Mouse (Mus musculus) gastrocnemius, postnatal 4 days (tissue): ENCODE data around the gene Pitpnm1. TPM values are rescaled to one million over a fixed set of nuclear protein-coding genes. Genes with fewer than 3 reads are reported as not detected.
"Not testable (repeated sequence)": the region's sequence is repeated elsewhere in the genome, so short reads cannot be mapped to it uniquely, and the experiment has no call there.

Experiments
- DNase-seq, 2 experiments: peaks; one replicate each; pipeline ENCODE4 v3.0.0; 2021 to 2022; ENCODE audit warnings: low spot score in 2 of 2, mixed read lengths in 2 of 2
- long read RNA-seq, 2 experiments: library from polyadenylated mRNA; stranded (forward); transcript quantifications; one replicate each; pipeline ENCODE4 v2.0.0; 2021
- total RNA-seq, 2 experiments: library from RNA; stranded (reverse); gene quantifications; 2 replicates each; pipeline ENCODE4 v1.2.3; 2021

The Pitpnm1 gene
- total RNA-seq, result 1 to 10 TPM; 6.1 to 7.3 TPM
- long read RNA-seq, experiment 1, full-length matches to known transcripts, result 2 of 5 reads
- long read RNA-seq, experiment 1, partial matches to known transcripts, result 2 of 5 reads
- long read RNA-seq, experiment 1, other reads (novel, unspliced or antisense), result 1 of 5 reads
- long read RNA-seq, experiment 2, full-length matches to known transcripts, result 3 of 7 reads
- long read RNA-seq, experiment 2, partial matches to known transcripts, result 2 of 7 reads
- long read RNA-seq, experiment 2, other reads (novel, unspliced or antisense), result 2 of 7 reads

DNA sequence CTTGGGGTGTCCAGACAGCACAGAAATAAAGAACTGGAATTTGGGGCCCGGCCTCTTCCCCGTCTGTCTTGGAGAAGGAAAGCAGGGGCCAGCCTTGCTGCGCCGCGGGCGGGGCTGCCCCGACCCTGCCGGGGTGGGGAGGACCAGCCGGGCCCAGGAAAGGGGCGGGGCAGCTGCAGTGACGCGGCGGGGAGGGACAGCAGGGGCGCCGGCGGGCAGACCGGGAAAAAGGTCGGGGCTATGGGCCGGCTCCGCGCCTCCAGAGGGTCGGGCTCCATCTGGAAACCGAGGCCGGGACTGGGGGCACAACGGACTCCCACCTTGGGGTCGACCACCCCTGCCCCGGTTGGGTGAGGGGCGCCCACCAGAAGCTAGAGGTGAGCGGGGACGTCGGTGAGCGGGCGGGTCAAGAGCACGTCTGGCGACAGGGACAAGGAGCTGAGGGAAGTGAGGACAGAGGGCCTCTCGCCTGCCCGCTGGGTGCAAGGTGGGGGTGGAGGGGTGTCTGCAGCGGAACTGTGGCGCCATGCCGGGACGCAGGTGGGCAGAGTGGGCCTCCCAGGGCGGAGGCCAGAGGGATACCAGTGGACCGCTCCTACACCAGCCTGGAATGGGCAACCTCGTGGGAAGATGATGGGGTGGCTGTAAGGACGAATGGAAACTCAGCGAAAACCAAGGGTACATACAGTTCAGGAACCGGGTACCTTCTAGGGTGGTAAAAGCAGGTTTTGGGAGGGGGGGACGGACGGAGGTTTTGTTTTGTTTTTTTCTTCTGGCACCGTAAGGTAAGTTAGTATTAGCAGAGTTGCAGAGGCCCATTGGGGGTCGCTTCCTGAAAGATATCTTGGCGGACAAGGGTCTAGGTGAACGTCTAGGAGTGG lies at the start of gene Pitpnm1:
Gene Pitpnm1, plus strand, starts transcription at position 162 of the 881 bp plus-strand sequence.
- peak; percentile 59 to 69 for DNase-seq

- DNase-seq, result no peak
Measured at GRCm38 (mm10) chr19:4051016-4051415, 48.8 kb upstream of the Pitpnm1 start.

GRCm38 (mm10) chr19:4051741-4052515 lies 47.9 kb upstream of the Pitpnm1 start:
- peak; percentile 70 to 80 for DNase-seq

DNA sequence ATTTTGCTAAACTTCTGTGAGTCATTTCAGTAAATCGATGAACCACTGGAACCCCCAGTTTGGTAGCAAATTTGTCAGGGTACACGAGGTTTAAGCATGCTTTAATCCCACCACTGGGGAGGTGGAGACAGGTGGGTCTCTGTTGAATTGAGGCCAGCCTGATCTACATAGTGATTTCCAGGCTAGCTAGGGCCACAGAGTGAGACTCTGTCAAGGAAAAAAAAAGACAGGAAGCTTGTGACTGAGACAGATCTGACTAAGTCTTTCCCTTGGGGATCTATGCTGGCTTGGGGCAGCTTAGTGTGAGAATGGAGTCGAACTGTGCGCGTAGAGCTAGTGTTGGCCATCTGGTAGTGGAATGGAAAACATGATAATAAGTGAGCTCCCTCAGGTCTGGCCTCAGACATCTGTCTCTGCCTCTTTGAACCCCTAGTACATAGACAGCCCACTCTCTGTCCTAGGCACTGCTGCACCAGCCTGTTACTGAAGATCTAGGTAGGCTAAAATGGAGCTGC lies 47.2 kb upstream of the Pitpnm1 start:
- no peak for DNase-seq

GRCm38 (mm10) chr19:4054613-4055012 lies 45.2 kb upstream of the Pitpnm1 start:
- DNase-seq, result no peak

DNA sequence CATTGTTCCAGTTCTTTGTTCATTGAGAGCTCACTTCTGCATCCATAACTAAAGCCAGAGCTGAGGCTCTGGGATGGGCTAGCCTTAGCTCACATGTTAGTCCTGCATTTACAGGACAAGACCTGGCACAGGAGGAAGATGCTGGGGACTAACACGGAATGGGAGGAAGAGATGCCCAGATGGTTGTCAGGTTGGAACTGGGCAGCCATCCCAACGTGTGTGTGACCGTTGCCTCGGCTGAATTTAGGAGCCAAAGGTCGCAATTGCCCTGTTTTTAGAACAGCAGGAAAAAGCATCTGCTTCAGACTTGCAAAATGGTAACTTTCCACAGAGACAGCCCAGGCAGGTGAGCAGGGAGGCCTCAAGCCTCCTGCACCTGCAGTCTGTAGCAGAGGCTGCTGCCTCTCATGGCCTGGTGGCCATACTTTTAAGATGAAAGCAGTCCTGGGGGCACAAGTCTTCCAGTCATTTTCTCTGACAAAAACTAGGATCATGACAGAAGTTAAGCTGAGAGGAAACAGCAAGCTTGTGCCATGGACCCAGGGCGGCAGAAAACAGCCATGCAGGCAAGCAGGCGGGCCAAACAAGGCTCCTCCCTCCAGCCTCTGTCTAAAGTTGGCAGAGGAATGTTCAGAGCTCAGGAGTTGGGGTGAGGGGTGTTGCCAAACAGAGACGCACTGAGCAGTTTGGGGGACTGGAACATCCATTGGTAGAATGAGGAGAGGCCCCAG lies 44.4 kb upstream of the Pitpnm1 start:
- no peak for DNase-seq

GRCm38 (mm10) chr19:4055947-4056693 lies 43.7 kb upstream of the Pitpnm1 start:
- no peak for DNase-seq

- no peak for DNase-seq
Measured at GRCm38 (mm10) chr19:4056727-4057126, 43.1 kb upstream of the Pitpnm1 start.

DNA sequence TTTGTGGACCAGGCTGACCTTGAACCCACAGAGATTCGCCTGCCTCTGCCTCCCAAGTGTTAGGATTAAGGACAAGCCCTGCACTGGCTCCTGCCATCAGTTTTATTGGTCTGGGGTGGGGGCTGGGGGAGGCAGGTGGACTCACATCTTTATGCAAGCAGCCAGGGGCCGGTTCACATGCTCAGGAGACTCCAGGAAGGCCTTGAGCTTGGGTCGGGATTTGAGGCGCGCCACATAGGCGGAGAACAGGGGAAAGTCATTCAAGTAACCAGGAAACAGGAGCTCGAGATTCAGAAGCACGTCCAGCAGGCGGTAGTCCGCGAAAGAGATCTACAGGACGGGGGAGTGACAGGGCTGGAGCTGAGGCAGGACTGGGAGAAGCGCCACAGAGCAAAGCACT lies 42.4 kb upstream of the Pitpnm1 start:
- DNase-seq, result no peak

- DNase-seq, result no peak
Measured at GRCm38 (mm10) chr19:4057962-4058361, 41.8 kb upstream of the Pitpnm1 start.

GRCm38 (mm10) chr19:4058581-4058980 lies 41.2 kb upstream of the Pitpnm1 start:
- DNase-seq, result no peak

- DNase-seq, result no peak
Measured at GRCm38 (mm10) chr19:4059069-4059740, 40.6 kb upstream of the Pitpnm1 start, which contains the start of gene Gstp3. Gstp3 (minus strand) TSS chr19:4059569.

DNA sequence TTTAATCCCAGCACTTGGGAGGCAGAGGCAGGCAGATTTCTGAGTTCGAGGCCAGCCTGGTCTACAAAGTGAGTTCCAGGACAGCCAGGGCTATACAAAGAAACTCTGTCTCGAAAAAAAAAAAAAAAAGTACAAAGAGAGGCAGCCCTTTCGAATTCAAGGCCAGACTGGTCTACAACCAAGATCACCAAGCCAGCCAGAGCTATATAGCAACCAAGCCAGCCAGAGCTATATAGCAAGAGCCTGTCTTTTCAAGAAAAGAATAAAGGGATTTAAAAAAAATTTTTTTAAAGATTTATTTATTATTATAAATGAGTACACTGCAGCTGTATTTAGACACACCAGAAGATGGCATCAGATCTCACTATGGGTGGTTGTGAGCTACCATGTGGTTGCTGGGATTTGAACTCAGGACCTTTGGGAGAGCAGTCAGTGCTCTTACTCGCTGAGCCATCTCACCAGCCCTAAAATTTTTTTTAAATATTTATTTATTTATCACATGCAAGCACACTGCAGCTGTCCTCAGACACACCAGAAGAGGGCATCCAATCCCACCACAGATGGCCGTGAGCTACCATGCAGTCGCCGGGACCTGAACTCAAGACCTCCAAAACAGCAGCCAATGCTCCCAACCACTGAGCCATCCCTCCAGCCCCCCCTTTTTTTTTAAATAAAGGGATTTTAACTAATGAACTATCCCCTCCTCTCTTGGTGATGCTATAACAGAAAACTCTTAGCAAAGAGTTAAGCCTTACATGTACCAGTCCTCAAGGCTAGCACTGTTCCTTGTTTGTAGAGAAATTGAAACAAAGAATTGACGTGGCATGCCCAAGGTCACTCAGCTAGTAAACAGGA lies 39.5 kb upstream of the Pitpnm1 start:
- DNase-seq, result not testable (repeated sequence)

DNA sequence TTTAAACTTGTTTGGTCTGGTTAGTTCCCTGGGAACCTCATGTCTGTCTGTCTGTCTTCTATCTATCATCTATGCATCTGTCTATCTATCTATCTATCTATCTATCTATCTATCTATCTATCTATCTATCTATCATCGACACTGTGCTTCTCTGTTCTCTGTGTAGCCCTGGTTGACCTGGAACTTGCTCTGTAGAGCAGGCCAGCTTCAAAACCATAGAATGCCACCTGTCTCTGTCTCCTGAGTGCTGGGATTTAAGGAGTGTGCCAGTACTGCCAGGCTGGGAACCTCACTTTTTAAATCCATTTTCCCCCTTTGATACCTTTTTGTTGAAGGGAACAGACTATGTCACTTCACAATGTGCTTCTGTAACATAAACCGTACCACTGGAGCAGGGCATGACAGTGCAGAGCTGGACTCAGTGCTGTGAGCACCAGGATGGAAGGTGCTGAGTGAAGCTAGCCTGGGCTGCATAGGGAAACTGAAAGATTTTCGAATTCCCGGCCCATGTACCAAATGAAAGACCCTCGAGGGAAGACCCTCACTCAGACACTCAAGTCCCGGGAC lies 38.8 kb upstream of the Pitpnm1 start:
- no peak for DNase-seq

GRCm38 (mm10) chr19:4063357-4063756 lies 36.4 kb upstream of the Pitpnm1 start:
- DNase-seq, result not testable (repeated sequence)

GRCm38 (mm10) chr19:4064501-4064900 lies 35.3 kb upstream of the Pitpnm1 start:
- not testable (repeated sequence) for DNase-seq

GRCm38 (mm10) chr19:4066280-4066679 lies 33.5 kb upstream of the Pitpnm1 start:
- no peak for DNase-seq

GRCm38 (mm10) chr19:4066877-4067276 lies 32.9 kb upstream of the Pitpnm1 start:
- DNase-seq, result no peak
